Mouse (Mus musculus) midbrain, embryonic 16.5 days (tissue): Measurements from ENCODE around the gene Lrrc74a. TPM values are rescaled to one million over a fixed set of nuclear protein-coding genes. Genes with fewer than 3 reads are reported as not detected.

ENCODE experiments used
- ATAC-seq: fragments of 200-750 bp; cut with Nextera tagmentation; 2 replicates; pipeline ENCODE4 v1.8.0; 2017; ENCODE audit warnings: moderate TSS enrichment
- H3K27ac ChIP-seq: fragments of 300-500 bp; sonication (generic); 2 replicates; pipeline ENCODE4 v1.5.1; 2014; ENCODE audit warnings: mild to moderate bottlenecking, low read length, mixed read lengths
- H3K27me3 ChIP-seq: fragments of 300-500 bp; sonication (generic); 2 replicates; pipeline ENCODE4 v1.6.1; 2014; ENCODE audit warnings: low read depth, low read length, mixed read lengths; ENCODE audit not compliant: control insufficient read depth, insufficient read depth
- H3K36me3 ChIP-seq: fragments of 300-500 bp; sonication (generic); 2 replicates; pipeline ENCODE4 v1.6.1; 2014; ENCODE audit warnings: mild to moderate bottlenecking, low read length, moderate library complexity, mixed read lengths; ENCODE audit not compliant: control insufficient read depth, insufficient read depth
- H3K4me1 ChIP-seq: fragments of 300-500 bp; sonication (generic); 2 replicates; pipeline ENCODE4 v1.6.1; 2014; ENCODE audit warnings: mild to moderate bottlenecking, low read length, mixed read lengths; ENCODE audit not compliant: control insufficient read depth, insufficient read depth
- H3K4me2 ChIP-seq: fragments of 300-500 bp; sonication (generic); 2 replicates; pipeline ENCODE4 v1.6.1; 2014; ENCODE audit warnings: mild to moderate bottlenecking, low read length, mixed read lengths
- H3K4me3 ChIP-seq: fragments of 300-500 bp; sonication (generic); 2 replicates; pipeline ENCODE4 v1.5.1; 2014; ENCODE audit warnings: low read depth, mild to moderate bottlenecking, low read length, moderate library complexity, mixed read lengths
- H3K9ac ChIP-seq: fragments of 300-500 bp; sonication (generic); 2 replicates; pipeline ENCODE4 v1.6.1; 2014; ENCODE audit warnings: low read depth, low read length, mixed read lengths
- H3K9me3 ChIP-seq: fragments of 300-500 bp; sonication (generic); replicated peaks from 2 replicates; pipeline ENCODE4 v1.6.1; 2014; ENCODE audit warnings: mild to moderate bottlenecking, low read length, mixed read lengths; ENCODE audit not compliant: control insufficient read depth, poor library complexity, severe bottlenecking
- WGBS: fragments of 180-500 bp; shearing (Covaris S2); extraction: QIAGEN DNeasy Blood & Tissue Kit; methylation state at CpG from one replicate; pipeline ENCODE4 v1.1.7; 2014; 5-methylcytosine and 5-hydroxymethylcytosine counted together
- polyA plus RNA-seq: library from polyadenylated mRNA; unstranded; fragments of >200 nt; fragmentation: Nextera tagmentation; extraction: Ambion mirVana; gene quantifications from 2 replicates; pipeline ENCODE4 v1.2.1, GENCODE M21; 2015

Gene Lrrc74a
- polyA plus RNA-seq, 1 experiment from 2014 or later, result not detected

- H3K27ac ChIP-seq, result no peak overlapping the region
- peaks cover under 1% of the 10 kb centered on the region; the same call in 1 of the 2 replicates for H3K4me1 ChIP-seq
- H3K36me3 ChIP-seq, result no peaks in the 10 kb centered on the region
- no peaks in the 10 kb centered on the region for H3K9me3 ChIP-seq
- no peaks in the 10 kb centered on the region for H3K27me3 ChIP-seq
- H3K4me3 ChIP-seq, result no peak overlapping the region
- no peak overlapping the region for H3K4me2 ChIP-seq
- no peak for ATAC-seq
- no peak overlapping the region for H3K9ac ChIP-seq
- 82% methylated on average over 6 of the region's 6 CpGs for WGBS
Measured at GRCm38 (mm10) chr12:86764060-86764459, 29.9 kb downstream of the Lrrc74a start.

GRCm38 (mm10) chr12:86766467-86766866, 32.3 kb downstream of the Lrrc74a start:
- Histone ChIP-seq H3K36me3 (no peaks in the 10 kb centered on the region), H3K4me1 (peaks cover 11% of the 10 kb centered on the region), H3K4me2 (no peak overlapping the region), H3K27ac (no peak overlapping the region), H3K27me3 (no peaks in the 10 kb centered on the region), H3K9ac (no peak overlapping the region), H3K4me3 (no peak overlapping the region), H3K9me3 (no peaks in the 10 kb centered on the region)
- ATAC-seq, result no peak
- 89% methylated on average over 8 of the region's 8 CpGs for WGBS

DNA sequence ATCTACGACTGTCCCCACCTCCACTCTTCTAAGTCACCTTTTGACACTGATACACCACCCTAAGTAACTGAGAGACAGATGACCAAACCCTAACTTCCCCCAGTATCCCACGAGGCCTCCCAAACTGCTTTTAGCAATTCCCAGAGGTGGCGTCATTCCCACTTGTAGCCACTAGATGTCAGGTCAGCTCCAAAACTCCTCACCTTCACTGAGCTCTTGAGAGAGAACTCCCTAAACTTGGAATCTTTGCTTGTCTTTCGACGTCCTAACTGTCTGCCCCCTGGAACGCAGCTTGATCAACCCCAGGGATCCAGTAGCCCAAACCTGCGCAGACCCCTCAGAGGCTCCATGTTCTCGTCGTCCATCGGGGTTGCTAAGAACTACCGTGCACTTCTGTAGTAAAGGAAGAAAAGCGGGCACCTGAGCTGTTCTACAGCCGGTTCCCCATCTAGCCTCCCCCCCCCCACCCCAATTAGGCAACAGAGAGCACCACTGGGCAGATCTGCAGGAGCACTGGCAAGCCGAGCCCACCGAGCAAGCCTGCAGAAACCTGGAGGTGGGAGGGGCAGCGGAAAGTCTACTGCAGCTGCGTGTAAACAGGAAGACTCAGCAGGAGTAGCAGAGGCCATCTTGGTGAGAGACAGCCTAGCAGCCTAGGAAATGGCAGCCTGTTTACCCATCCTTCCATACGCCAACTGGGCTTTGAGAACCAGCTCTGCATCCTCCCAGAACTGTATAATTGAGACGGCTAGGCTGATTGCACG, 33.9 kb downstream of the Lrrc74a start:
- 36% methylated on average over 20 of the region's 20 CpGs for WGBS
- peak; percentile 25; the same call in 1 of the 2 replicates for ATAC-seq

GRCm38 (mm10) chr12:86768986-86769580, 34.9 kb downstream of the Lrrc74a start:
- H3K4me1 ChIP-seq, result peaks cover 19% of the 10 kb centered on the region
- 37% methylated on average over 4 of the region's 4 CpGs for WGBS
- no peak overlapping the region for H3K4me3 ChIP-seq
- H3K9me3 ChIP-seq, result no peaks in the 10 kb centered on the region
- no peaks in the 10 kb centered on the region for H3K27me3 ChIP-seq
- H3K27ac ChIP-seq, result no peak overlapping the region
- H3K4me2 ChIP-seq, result no peak overlapping the region
- no peak for ATAC-seq
- no peak overlapping the region for H3K9ac ChIP-seq
- no peaks in the 10 kb centered on the region for H3K36me3 ChIP-seq

More for the DNA sequence above, 33.9 kb downstream of the Lrrc74a start:
- Histone ChIP-seq H3K36me3 (no peaks in the 10 kb centered on the region), H3K4me1 (peaks cover 19% of the 10 kb centered on the region), H3K4me2 (no peak overlapping the region), H3K9me3 (no peaks in the 10 kb centered on the region), H3K9ac (no peak overlapping the region), H3K27ac (no peak overlapping the region), H3K4me3 (no peak overlapping the region), H3K27me3 (no peaks in the 10 kb centered on the region)

DNA sequence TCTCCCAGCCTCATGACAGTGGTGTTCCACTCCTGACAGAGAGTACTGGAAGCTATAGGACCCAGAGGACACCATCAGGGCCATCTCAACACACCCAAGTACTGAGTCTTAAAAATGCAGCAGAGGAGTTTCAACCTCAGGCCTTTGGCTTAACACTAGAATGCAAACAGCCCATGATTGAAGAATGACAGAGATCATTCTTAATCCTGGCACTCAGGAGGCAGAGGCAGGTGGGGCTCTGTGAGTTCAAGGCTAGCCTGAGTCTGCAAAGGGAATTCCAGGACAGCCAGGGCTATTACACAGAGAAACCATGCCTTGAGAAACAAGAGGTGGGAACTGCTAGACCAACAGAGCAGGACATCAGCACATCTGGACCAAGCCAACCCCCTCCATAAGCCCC, 35.6 kb downstream of the Lrrc74a start:
- Histone ChIP-seq H3K9ac (no peak overlapping the region), H3K4me3 (no peak overlapping the region), H3K27me3 (no peaks in the 10 kb centered on the region), H3K9me3 (no peaks in the 10 kb centered on the region), H3K27ac (peak overlapping the region; percentile 52), H3K4me1 (peaks cover 19% of the 10 kb centered on the region), H3K4me2 (no peak overlapping the region), H3K36me3 (no peaks in the 10 kb centered on the region)
- no peak for ATAC-seq

- 14% methylated on average over 4 of the region's 4 CpGs for WGBS
- Histone ChIP-seq H3K36me3 (no peaks in the 10 kb centered on the region), H3K9ac (no peak overlapping the region), H3K4me3 (no peak overlapping the region), H3K27me3 (no peaks in the 10 kb centered on the region), H3K27ac (peak overlapping the region; percentile 52), H3K9me3 (no peaks in the 10 kb centered on the region), H3K4me2 (no peak overlapping the region), H3K4me1 (peaks cover 19% of the 10 kb centered on the region)
- ATAC-seq, result no peak
Measured at GRCm38 (mm10) chr12:86770261-86770670, 36.1 kb downstream of the Lrrc74a start.

- Histone ChIP-seq H3K9ac (no peak overlapping the region), H3K27me3 (no peaks in the 10 kb centered on the region), H3K27ac (0 out of 2 replicates have a peak overlapping the region, but pooled peaks have one; percentile 52), H3K4me2 (no peak overlapping the region), H3K4me3 (no peak overlapping the region), H3K36me3 (no peaks in the 10 kb centered on the region), H3K4me1 (peaks cover 19% of the 10 kb centered on the region), H3K9me3 (no peaks in the 10 kb centered on the region)
- ATAC-seq, result no peak
- WGBS, result 1% methylated on average over 3 of the region's 3 CpGs
Measured at GRCm38 (mm10) chr12:86770927-86771326, 36.8 kb downstream of the Lrrc74a start.

- Histone ChIP-seq H3K4me3 (no peak overlapping the region), H3K36me3 (no peaks in the 10 kb centered on the region), H3K27ac (peak overlapping the region; percentile 76), H3K27me3 (no peaks in the 10 kb centered on the region), H3K9ac (peak overlapping the region; percentile 50; the same call in 1 of the 2 replicates), H3K4me1 (peaks cover 19% of the 10 kb centered on the region), H3K9me3 (no peaks in the 10 kb centered on the region), H3K4me2 (0 out of 2 replicates have a peak overlapping the region, but pooled peaks have one; percentile 17)
- ATAC-seq, result peak; percentile 71
- 12% methylated on average over 12 of the region's 12 CpGs for WGBS
Measured at GRCm38 (mm10) chr12:86771823-86772427, 37.8 kb downstream of the Lrrc74a start.

DNA sequence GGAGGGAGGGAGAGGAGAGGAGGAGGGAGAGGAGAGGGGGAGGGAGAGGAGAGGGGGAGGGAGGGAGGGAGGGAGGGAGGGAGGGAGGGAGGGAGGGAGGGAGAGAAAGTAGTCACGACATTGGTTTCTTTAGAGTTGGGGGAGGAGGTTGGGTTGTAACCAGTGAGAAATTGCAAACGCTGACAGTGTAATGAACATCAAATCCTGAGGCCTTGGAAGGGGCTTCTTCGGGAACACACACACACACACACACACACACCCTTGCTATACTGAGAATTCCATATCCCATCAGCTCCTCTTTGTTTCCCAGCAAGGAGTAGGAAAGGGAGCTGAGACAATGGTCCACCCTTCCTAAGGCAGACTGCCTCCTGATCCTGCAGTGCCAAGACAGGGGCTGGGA, 38.4 kb downstream of the Lrrc74a start:
- WGBS, result 16% methylated on average over 3 of the region's 3 CpGs
- Histone ChIP-seq H3K36me3 (no peaks in the 10 kb centered on the region), H3K9ac (peak overlapping the region; percentile 55), H3K27ac (peak overlapping the region; percentile 76), H3K27me3 (no peaks in the 10 kb centered on the region), H3K9me3 (no peaks in the 10 kb centered on the region), H3K4me1 (peaks cover 19% of the 10 kb centered on the region), H3K4me3 (no peak overlapping the region), H3K4me2 (no peak overlapping the region)
- 0 out of 2 replicates have a peak, but pooled peaks have one; percentile 34 for ATAC-seq
